Mouse (Mus musculus) induced T-regulatory cell, adult 2 months (primary cell): ENCODE measurements around the gene Oas1e.
A peak's percentile ranks its signal among the peaks of the same experiment; 100 is the strongest.
"Not testable (repeated sequence)": the region's sequence is repeated elsewhere in the genome, so short reads cannot be mapped to it uniquely, and the experiment has no call there.

Experiments
- DNase-seq: peaks from one replicate; pipeline ENCODE4 v3.0.0-alpha.2; 2012; ENCODE audit warnings: low read depth

The Oas1e gene

GRCm38 (mm10) chr5:120795480-120796034 is at the start of gene Oas1e:
Gene Oas1e (minus strand): TSS chr5:120795530.
- not testable (repeated sequence) for DNase-seq

DNA sequence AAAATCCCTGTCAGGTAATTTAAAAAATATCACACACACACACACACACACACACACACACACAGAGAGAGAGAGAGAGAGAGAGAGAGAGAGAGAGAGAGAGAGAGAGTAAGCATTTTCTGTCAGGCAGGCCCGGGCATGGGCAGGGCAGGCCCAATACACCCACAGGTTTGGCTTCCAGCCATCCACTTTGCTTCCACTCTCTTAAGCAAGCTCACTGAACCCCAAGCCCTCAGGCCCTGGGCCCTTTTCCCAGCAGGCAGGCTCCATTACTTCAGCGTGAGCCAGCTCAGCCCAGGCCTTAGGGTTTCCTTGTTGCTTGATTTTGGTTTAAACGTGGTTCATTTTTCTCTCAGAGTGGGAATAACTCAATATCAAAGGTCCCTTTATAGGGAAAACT is 49.4 kb upstream of the Oas1e start:
- DNase-seq: no peak

- peak; percentile 86 for DNase-seq
These were observed 41.6 kb upstream of the Oas1e start for GRCm38 (mm10) chr5:120836731-120837585.

GRCm38 (mm10) chr5:120833335-120834280 is 38.3 kb upstream of the Oas1e start:
- DNase-seq: no peak

GRCm38 (mm10) chr5:120831031-120831430 is 35.7 kb upstream of the Oas1e start:
- DNase-seq: peak; percentile 91

DNA sequence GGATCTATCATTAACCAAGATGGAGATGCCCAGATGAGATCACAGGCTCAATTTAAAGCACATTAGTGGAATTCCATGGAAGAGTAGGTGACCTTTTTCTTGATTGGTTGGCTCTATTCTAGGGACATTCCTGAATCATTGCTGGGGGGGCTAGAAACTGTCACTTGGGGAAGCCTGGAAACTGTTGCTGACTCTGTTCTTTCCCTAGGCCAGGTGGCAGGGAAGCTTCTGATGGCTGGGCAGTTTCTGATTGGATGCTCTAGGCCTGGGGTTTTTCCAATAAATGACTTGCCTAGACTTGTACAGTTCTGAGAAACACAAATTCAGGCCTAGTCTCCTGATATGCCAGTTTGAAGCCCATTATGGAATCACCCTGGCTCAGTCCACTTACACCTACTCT is 23.7 kb upstream of the Oas1e start:
- DNase-seq: no peak

- DNase-seq: peak; percentile 88
These were observed 20.6 kb upstream of the Oas1e start for GRCm38 (mm10) chr5:120815949-120816348.

DNA sequence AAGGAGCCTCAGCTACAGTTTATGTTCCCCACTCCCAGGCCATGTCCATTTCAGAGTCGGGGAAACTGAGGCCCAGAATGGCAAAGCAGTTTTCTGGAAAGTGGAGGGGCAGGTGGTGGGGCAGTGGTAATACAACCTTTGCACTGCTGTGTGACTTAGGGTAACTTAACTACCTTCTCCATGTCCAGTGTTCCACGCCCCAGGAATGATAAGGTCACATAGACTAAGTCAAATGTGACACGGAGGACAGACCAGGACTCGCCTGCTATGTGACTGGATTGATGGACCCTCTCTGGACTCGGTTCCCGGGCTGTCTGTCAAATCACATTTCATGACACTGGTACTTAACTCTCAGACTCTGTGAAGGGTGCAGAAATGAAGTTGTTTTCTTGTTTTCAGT is 17.7 kb upstream of the Oas1e start:
- DNase-seq: no peak

DNA sequence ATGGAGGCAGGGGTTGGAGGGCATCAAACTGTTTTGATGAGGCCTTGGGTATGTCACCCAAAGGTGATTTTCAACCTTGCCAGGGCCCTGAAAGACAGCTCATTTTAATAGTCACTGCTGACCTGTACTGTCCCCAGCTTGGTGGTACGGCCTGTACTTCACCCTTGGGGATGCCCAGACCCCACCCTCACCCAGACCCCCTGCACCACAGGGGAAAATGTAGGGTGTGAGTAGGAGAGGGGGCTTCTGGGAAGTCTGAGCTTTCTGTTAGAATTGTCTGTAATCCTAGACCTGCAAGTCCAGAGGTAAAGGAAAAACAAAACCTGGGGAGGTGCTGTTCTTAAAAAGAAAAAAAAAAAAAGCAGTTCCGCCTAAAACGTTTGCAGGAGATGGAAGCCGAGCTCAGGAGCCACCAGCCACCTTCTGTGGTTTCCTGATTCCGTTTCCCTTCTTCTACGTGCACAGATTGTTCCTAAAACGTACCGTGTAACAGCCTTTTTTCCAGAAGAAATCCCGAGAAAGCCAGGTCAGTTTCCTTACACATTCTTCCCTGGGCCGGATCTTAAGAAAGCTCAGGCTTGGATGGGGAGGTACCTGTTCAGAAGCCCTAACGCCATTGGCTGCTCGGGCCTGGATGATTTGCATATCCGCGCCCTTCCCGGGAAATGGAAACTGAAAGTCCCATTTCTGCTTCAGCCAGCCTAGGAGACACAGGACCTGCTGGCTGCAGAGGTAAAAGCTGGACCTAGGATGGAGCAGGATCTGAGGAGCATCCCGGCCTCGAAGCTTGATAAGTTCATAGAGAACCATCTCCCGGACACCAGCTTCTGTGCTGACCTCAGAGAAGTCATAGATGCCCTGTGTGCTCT is 16.9 kb upstream of the Oas1e start, which contains the start of gene Oas1c:
Gene Oas1c, minus strand, starts transcription at position 564 of the 869 bp plus-strand sequence.
- DNase-seq: peak; percentile 97

DNA sequence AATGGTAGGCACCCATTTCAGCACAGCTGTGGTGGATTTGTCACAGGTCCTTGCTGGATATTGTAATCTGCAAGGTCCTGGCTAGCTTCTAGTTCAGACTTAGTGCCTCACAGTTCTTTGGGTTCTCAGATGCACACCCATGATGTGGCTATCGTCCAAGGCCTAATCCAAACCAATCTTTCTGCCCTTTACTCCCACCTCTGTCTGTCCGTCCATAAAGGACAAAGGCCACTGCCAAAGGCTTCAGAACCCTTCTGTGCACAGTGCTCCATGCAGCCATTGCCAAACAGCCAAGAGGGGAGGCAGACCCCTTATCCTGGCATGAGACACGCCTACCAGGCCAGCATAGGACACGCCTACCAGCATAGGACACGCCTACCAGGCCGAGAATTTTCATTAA is 13.8 kb upstream of the Oas1e start:
- DNase-seq: no peak

DNA sequence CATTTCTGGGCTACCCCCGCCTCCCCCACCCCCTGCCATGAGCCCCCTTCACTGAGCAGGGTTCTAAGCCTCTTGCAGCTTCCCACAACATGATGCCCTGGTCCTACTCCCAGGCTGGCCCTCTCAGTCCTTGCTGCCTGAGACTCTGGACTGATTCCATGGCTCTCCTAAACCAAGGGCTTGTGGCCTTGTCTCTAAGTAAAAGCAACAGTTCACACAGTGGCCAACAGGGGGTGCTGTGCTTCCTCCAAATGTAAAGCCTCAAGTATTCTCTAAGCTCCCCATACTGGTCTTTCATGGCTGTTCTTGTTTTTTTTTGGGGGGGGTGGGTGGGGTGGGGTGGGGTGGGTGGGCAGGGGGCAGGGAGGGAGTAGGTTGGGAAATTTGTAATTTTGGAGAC is 11.1 kb upstream of the Oas1e start:
- peak; percentile 92 for DNase-seq

GRCm38 (mm10) chr5:120803596-120803995 is 8.3 kb upstream of the Oas1e start:
- DNase-seq: no peak

GRCm38 (mm10) chr5:120798943-120799342 is 3.6 kb upstream of the Oas1e start:
- not testable (repeated sequence) for DNase-seq

GRCm38 (mm10) chr5:120798147-120798546 is 2.8 kb upstream of the Oas1e start:
- DNase-seq: not testable (repeated sequence)

- peak; percentile 82 for DNase-seq
These were observed 2.3 kb downstream of the Oas1e start for GRCm38 (mm10) chr5:120793043-120793442.

GRCm38 (mm10) chr5:120787042-120787441 is 8.3 kb downstream of the Oas1e start:
- no peak for DNase-seq

GRCm38 (mm10) chr5:120782446-120782845 is 12.9 kb downstream of the Oas1e start:
- DNase-seq: no peak

- DNase-seq: peak; percentile 62
These were observed 13.7 kb downstream of the Oas1e start for GRCm38 (mm10) chr5:120781646-120782045.

DNA sequence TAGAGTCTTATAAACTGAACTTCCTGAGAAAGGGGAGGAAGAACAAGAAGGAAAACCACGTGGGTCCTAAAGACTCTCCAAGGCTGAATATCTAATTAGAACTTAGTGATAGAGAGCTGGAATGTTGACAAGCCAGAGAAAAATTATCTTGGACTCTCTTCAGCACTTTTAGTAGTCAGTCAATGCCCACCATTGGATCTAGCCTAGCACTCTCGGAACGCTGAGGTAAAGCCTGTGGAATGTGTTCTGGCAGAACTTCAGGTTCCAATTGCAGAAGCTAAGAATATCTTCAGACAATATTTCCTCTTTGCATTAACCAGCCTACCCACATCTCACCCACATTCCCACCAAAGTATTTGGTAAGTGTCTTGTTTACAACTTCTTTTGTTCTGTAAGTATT is 15.4 kb downstream of the Oas1e start:
- DNase-seq: no peak

- DNase-seq: peak; percentile 55
These were observed 16.4 kb downstream of the Oas1e start for GRCm38 (mm10) chr5:120778941-120779340.

GRCm38 (mm10) chr5:120777478-120777877 is 17.9 kb downstream of the Oas1e start, which contains the start of gene Oas3:
Gene Oas3 (minus strand): TSS chr5:120777661.
- DNase-seq: peak; percentile 78
